Mouse (Mus musculus): Measurements from ENCODE around the gene Hspbap1.
A peak's percentile ranks its signal among the peaks of the same experiment; 100 is the strongest.

Hspbap1 gene

GRCm38 (mm10) chr16:35769878-35770657, at the start of gene Hspbap1:
Hspbap1 (plus strand) TSS chr16:35770375.
- peak; percentile 88 for DNase-seq (ENCODE audit: low spot score)

- no peak for DNase-seq (ENCODE audit: low spot score)
Observed at GRCm38 (mm10) chr16:35724561-35724960, 45.6 kb upstream of the Hspbap1 start.

- no peak for DNase-seq (ENCODE audit: low spot score)
Observed at GRCm38 (mm10) chr16:35726601-35727000, 43.6 kb upstream of the Hspbap1 start.

- DNase-seq (ENCODE audit: low spot score): no peak
Observed at GRCm38 (mm10) chr16:35729151-35729738, 40.9 kb upstream of the Hspbap1 start.

- DNase-seq (ENCODE audit: low spot score): no peak
Observed at GRCm38 (mm10) chr16:35732096-35732495, 38.1 kb upstream of the Hspbap1 start.

GRCm38 (mm10) chr16:35734038-35734437, 36.1 kb upstream of the Hspbap1 start:
- DNase-seq (ENCODE audit: low spot score): peak; percentile 74

GRCm38 (mm10) chr16:35738096-35738767, 31.9 kb upstream of the Hspbap1 start:
- DNase-seq (ENCODE audit: low spot score): no peak

- no peak for DNase-seq (ENCODE audit: low spot score)
Observed at GRCm38 (mm10) chr16:35739548-35739947, 30.6 kb upstream of the Hspbap1 start.

GRCm38 (mm10) chr16:35740357-35740756, 29.8 kb upstream of the Hspbap1 start:
- DNase-seq (ENCODE audit: low spot score): no peak

GRCm38 (mm10) chr16:35740943-35741342, 29.2 kb upstream of the Hspbap1 start:
- no peak for DNase-seq (ENCODE audit: low spot score)

- no peak for DNase-seq (ENCODE audit: low spot score)
Observed at GRCm38 (mm10) chr16:35741621-35742020, 28.6 kb upstream of the Hspbap1 start.

- DNase-seq (ENCODE audit: low spot score): no peak
Observed at GRCm38 (mm10) chr16:35742251-35742937, 27.8 kb upstream of the Hspbap1 start.

- no peak for DNase-seq (ENCODE audit: low spot score)
Observed at GRCm38 (mm10) chr16:35747417-35748236, 22.5 kb upstream of the Hspbap1 start.

- no peak for DNase-seq (ENCODE audit: low spot score)
Observed at GRCm38 (mm10) chr16:35748237-35748603, 22.0 kb upstream of the Hspbap1 start.

- DNase-seq (ENCODE audit: low spot score): no peak
Observed at GRCm38 (mm10) chr16:35749385-35749784, 20.8 kb upstream of the Hspbap1 start.

GRCm38 (mm10) chr16:35751841-35752240, 18.3 kb upstream of the Hspbap1 start:
- no peak for DNase-seq (ENCODE audit: low spot score)

GRCm38 (mm10) chr16:35753926-35754325, 16.2 kb upstream of the Hspbap1 start:
- no peak for DNase-seq (ENCODE audit: low spot score)

GRCm38 (mm10) chr16:35755502-35756334, 14.5 kb upstream of the Hspbap1 start:
- DNase-seq (ENCODE audit: low spot score): no peak

- no peak for DNase-seq (ENCODE audit: low spot score)
Observed at GRCm38 (mm10) chr16:35756697-35757096, 13.5 kb upstream of the Hspbap1 start.

GRCm38 (mm10) chr16:35759401-35759800, 10.8 kb upstream of the Hspbap1 start:
- DNase-seq (ENCODE audit: low spot score): no peak
